Mouse (Mus musculus) intestine, embryonic 16.5 days (tissue): Measurements from ENCODE around the gene Prdm5. TPM values are rescaled to one million over a fixed set of nuclear protein-coding genes. Genes with fewer than 3 reads are reported as not detected.

Experiments
- ATAC-seq: fragments of 200-750 bp; cut with Nextera tagmentation; 2 replicates; pipeline ENCODE4 v1.8.0; 2017; ENCODE audit warnings: moderate TSS enrichment, moderate library complexity
- H3K27ac ChIP-seq: fragments of 300-500 bp; sonication (generic); 2 replicates; pipeline ENCODE4 v1.5.1; 2014; ENCODE audit warnings: mild to moderate bottlenecking, low read length
- H3K27me3 ChIP-seq: fragments of 300-500 bp; sonication (generic); replicated peaks from 2 replicates; pipeline ENCODE4 v1.6.1; 2014; ENCODE audit warnings: low read length, control low read depth, mixed read lengths; ENCODE audit not compliant: control insufficient read depth, insufficient read depth
- H3K36me3 ChIP-seq: fragments of 300-500 bp; sonication (generic); 2 replicates; pipeline ENCODE4 v1.6.1; 2014; ENCODE audit warnings: low read length, control low read depth; ENCODE audit not compliant: control insufficient read depth, insufficient read depth
- H3K4me1 ChIP-seq: fragments of 300-500 bp; sonication (generic); 2 replicates; pipeline ENCODE4 v1.6.1; 2014; ENCODE audit warnings: low read length, control low read depth, mixed read lengths; ENCODE audit not compliant: control insufficient read depth, insufficient read depth
- H3K4me2 ChIP-seq: fragments of 300-500 bp; sonication (generic); 2 replicates; pipeline ENCODE4 v1.6.1; 2014; ENCODE audit warnings: low read depth, low read length, control low read depth
- H3K4me3 ChIP-seq: fragments of 300-500 bp; sonication (generic); 2 replicates; pipeline ENCODE4 v1.5.1; 2014; ENCODE audit warnings: mild to moderate bottlenecking, low read length
- H3K9ac ChIP-seq: fragments of 300-500 bp; sonication (generic); 2 replicates; pipeline ENCODE4 v1.6.1; 2014; ENCODE audit warnings: low read depth, low read length
- H3K9me3 ChIP-seq: fragments of 300-500 bp; sonication (generic); 2 replicates; pipeline ENCODE4 v1.6.1; 2016; ENCODE audit warnings: low read length, control low read depth; ENCODE audit not compliant: control insufficient read depth
- WGBS: fragments of 180-500 bp; shearing (Covaris S2); extraction: QIAGEN DNeasy Blood & Tissue Kit; methylation state at CpG from one replicate; pipeline ENCODE4 v1.1.7; 2014; 5-methylcytosine and 5-hydroxymethylcytosine counted together
- polyA plus RNA-seq: library from polyadenylated mRNA; unstranded; fragments of >200 nt; fragmentation: Nextera tagmentation; extraction: Ambion mirVana; gene quantifications from 2 replicates; pipeline ENCODE4 v1.2.1, GENCODE M21; 2015

Prdm5 gene
- polyA plus RNA-seq, 1 experiment from 2014 or later, result 9.2 TPM

DNA sequence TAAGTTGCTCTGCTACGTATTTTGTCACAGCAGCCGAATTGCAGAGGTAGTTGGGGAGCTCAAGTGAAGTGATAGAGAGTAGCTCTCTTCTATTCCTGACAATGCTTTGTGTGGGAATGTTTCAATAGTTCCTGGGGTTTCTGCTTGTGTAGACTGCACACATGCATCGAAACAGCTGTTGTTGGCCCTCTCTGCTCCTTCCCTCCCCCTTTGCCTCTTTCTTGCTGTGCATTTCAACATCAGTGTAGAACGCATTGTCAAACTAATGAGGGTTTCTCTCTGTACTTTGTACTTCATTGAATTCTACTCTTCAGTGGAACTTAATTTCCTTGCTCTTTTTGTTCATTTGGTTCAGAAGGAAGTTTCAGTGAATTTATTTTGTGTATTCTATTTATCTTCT is 75.8 kb downstream of the Prdm5 start:
- Histone ChIP-seq H3K4me3 (no peak overlapping the region), H3K9ac (no peak overlapping the region), H3K4me2 (no peak overlapping the region), H3K9me3 (no peaks in the 10 kb centered on the region), H3K4me1 (no peaks in the 10 kb centered on the region), H3K27ac (no peak overlapping the region), H3K27me3 (no peaks in the 10 kb centered on the region), H3K36me3 (no peaks in the 10 kb centered on the region)
- ATAC-seq, result no peak
- 74% methylated on average over 4 of the region's 4 CpGs for WGBS

DNA sequence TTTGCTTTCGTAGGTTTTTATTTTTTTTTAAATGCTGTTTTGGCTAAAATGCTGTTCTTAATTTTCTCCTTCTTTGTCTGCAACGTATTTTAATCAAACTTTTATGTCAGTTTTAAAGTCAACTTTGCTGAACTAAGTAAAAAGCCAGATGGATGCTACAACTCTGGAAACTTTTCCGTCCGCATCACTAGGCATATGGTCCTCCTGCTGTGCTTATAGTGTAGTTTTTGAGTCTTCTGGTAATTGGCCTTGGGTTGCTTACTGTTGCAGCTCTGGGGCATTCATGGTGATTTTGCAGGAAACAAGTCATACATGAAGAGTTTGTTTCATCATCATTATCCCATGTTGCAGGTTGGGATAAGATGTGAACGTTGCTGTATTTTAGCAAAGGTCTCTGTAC is 81.8 kb downstream of the Prdm5 start:
- Histone ChIP-seq H3K9me3 (no peaks in the 10 kb centered on the region), H3K9ac (no peak overlapping the region), H3K36me3 (no peaks in the 10 kb centered on the region), H3K27me3 (no peaks in the 10 kb centered on the region), H3K4me1 (no peaks in the 10 kb centered on the region), H3K4me2 (no peak overlapping the region), H3K4me3 (no peak overlapping the region), H3K27ac (no peak overlapping the region)
- ATAC-seq, result no peak
- 91% methylated on average over 5 of the region's 5 CpGs for WGBS

DNA sequence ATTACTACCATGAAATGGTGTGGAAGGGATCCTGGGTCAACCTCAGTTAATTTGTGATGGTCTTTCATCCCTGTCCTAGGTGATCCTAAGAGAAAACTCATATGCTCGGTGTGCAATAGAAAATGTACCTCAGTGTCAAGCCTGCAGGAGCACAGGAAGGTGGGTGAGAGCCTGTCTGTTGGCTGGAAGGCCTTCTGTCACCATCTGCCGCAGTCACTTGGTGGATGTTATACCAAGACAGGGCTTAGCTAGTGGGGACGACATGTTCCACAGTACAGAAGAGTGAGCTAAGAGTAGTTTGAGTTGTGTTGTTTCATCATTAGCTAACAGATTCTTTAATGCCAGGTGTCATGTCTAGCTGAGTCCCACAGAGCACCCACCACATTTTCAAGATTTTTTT is 84.0 kb downstream of the Prdm5 start:
- Histone ChIP-seq H3K4me2 (no peak overlapping the region), H3K9ac (no peak overlapping the region), H3K9me3 (no peaks in the 10 kb centered on the region), H3K27me3 (no peaks in the 10 kb centered on the region), H3K36me3 (no peaks in the 10 kb centered on the region), H3K4me3 (no peak overlapping the region), H3K4me1 (no peaks in the 10 kb centered on the region), H3K27ac (no peak overlapping the region)
- ATAC-seq, result no peak
- 92% methylated on average over 3 of the region's 3 CpGs for WGBS

- Histone ChIP-seq H3K4me3 (no peak overlapping the region), H3K4me2 (no peak overlapping the region), H3K36me3 (no peaks in the 10 kb centered on the region), H3K9ac (no peak overlapping the region), H3K27ac (no peak overlapping the region), H3K27me3 (no peaks in the 10 kb centered on the region), H3K4me1 (no peaks in the 10 kb centered on the region), H3K9me3 (no peaks in the 10 kb centered on the region)
- no peak for ATAC-seq
- 95% methylated on average over 3 of the region's 3 CpGs for WGBS
These were observed 85.4 kb downstream of the Prdm5 start for GRCm38 (mm10) chr6:65864233-65864632.

GRCm38 (mm10) chr6:65864919-65865318 is 86.1 kb downstream of the Prdm5 start:
- no peaks in the 10 kb centered on the region for H3K9me3 ChIP-seq
- no peaks in the 10 kb centered on the region for H3K36me3 ChIP-seq
- H3K27me3 ChIP-seq, result no peaks in the 10 kb centered on the region
- ATAC-seq, result no peak
- 86% methylated on average over 5 of the region's 5 CpGs for WGBS
- no peak overlapping the region for H3K4me2 ChIP-seq
- no peaks in the 10 kb centered on the region for H3K4me1 ChIP-seq
- H3K27ac ChIP-seq, result no peak overlapping the region
- H3K9ac ChIP-seq, result no peak overlapping the region
- H3K4me3 ChIP-seq, result no peak overlapping the region

DNA sequence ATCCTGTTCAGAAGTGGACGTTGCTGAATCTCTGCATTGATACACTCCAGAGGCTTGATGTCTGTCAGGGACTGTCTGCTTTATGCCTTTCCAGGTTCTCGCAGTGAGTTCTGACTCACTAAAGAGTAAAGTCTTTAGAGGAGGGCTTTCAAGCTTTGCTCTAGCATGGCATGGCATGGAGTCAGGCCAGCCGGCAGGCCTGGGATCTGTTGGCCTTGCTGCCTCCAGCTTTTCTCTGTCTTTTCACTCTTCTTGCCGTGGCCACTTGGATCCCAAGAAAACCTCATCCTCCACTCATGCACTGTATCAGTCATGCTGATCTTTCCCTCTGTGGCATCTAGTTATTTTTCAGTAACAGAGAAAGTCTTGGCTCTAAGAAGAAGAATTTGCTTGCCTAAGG is 87.1 kb downstream of the Prdm5 start:
- no peaks in the 10 kb centered on the region for H3K27me3 ChIP-seq
- no peak overlapping the region for H3K4me2 ChIP-seq
- H3K27ac ChIP-seq, result no peak overlapping the region
- no peak for ATAC-seq
- H3K4me1 ChIP-seq, result no peaks in the 10 kb centered on the region
- no peaks in the 10 kb centered on the region for H3K36me3 ChIP-seq
- H3K9me3 ChIP-seq, result no peaks in the 10 kb centered on the region
- H3K9ac ChIP-seq, result no peak overlapping the region
- H3K4me3 ChIP-seq, result no peak overlapping the region
- 86% methylated on average over 4 of the region's 4 CpGs for WGBS

- H3K9ac ChIP-seq, result no peak overlapping the region
- no peaks in the 10 kb centered on the region for H3K36me3 ChIP-seq
- 63% methylated on average over 6 of the region's 6 CpGs for WGBS
- H3K27ac ChIP-seq, result no peak overlapping the region
- H3K9me3 ChIP-seq, result no peaks in the 10 kb centered on the region
- no peak overlapping the region for H3K4me2 ChIP-seq
- no peak for ATAC-seq
- no peaks in the 10 kb centered on the region for H3K4me1 ChIP-seq
- no peak overlapping the region for H3K4me3 ChIP-seq
- no peaks in the 10 kb centered on the region for H3K27me3 ChIP-seq
These were observed 93.0 kb downstream of the Prdm5 start for GRCm38 (mm10) chr6:65871754-65872278.

- Histone ChIP-seq H3K4me2 (no peak overlapping the region), H3K9ac (no peak overlapping the region), H3K36me3 (no peaks in the 10 kb centered on the region), H3K27me3 (no peaks in the 10 kb centered on the region), H3K27ac (no peak overlapping the region), H3K9me3 (no peaks in the 10 kb centered on the region), H3K4me1 (no peaks in the 10 kb centered on the region), H3K4me3 (no peak overlapping the region)
- 97% methylated on average over 1 of the region's 1 CpGs for WGBS
- ATAC-seq, result no peak
These were observed 99.5 kb downstream of the Prdm5 start for GRCm38 (mm10) chr6:65878300-65878699.

GRCm38 (mm10) chr6:65888835-65889234 is 110.0 kb downstream of the Prdm5 start:
- H3K36me3 ChIP-seq, result no peaks in the 10 kb centered on the region
- no peaks in the 10 kb centered on the region for H3K4me1 ChIP-seq
- no peak overlapping the region for H3K4me2 ChIP-seq
- H3K4me3 ChIP-seq, result no peak overlapping the region
- H3K9ac ChIP-seq, result no peak overlapping the region
- no peak overlapping the region for H3K27ac ChIP-seq
- H3K9me3 ChIP-seq, result no peaks in the 10 kb centered on the region
- H3K27me3 ChIP-seq, result no peaks in the 10 kb centered on the region
- no peak for ATAC-seq
- WGBS, result 92% methylated on average over 1 of the region's 1 CpGs

DNA sequence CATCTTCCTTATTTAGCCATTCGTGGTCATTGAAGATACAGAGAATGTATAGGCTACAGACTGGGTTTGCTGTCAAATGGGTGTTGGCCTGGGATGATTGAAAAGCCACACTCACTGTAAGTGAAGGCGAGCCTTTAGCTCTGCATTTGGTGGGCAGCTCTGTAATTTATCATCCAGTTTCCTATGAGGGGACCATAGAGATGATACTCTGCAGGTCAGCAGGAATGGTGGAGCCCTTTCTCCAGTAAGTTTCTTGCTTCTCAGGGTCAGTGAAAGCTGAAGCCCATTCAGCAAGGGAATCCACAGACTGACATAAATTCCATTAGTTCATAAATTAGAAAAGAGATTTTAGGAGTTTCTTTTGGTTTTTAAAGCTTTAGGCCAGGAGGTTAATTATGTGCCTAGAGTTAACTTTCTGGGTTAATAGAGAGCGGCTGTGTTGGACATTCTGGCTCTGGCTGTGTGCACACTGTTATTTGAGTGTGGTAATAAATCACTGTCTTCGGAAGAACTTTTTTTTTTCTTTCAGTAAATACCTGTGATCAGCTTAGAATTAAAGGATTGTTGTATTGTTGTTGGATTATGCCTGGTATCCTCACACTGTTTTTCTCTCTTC is 113.4 kb downstream of the Prdm5 start:
- Histone ChIP-seq H3K9me3 (no peaks in the 10 kb centered on the region), H3K4me1 (no peaks in the 10 kb centered on the region), H3K27me3 (no peaks in the 10 kb centered on the region), H3K9ac (no peak overlapping the region), H3K36me3 (no peaks in the 10 kb centered on the region), H3K27ac (no peak overlapping the region), H3K4me3 (no peak overlapping the region), H3K4me2 (no peak overlapping the region)
- ATAC-seq, result no peak
- 61% methylated on average over 4 of the region's 4 CpGs for WGBS
